Mouse (Mus musculus): ENCODE measurements around the gene Cdk5rap3. TPM values are rescaled to one million over a fixed set of nuclear protein-coding genes. Genes with fewer than 3 reads are reported as not detected.

The Cdk5rap3 gene
- 10 to 100 TPM; 53.4 to 59.6 TPM for total RNA-seq (2021)
- long read RNA-seq, transcript Cdk5rap3-201 (14 exons, 2,250 nt) = major isoform, 57 of 119 reads
- long read RNA-seq, partial matches to known transcripts = 33 of 119 reads
- long read RNA-seq, other reads (novel, unspliced or antisense) = 29 of 119 reads

DNA sequence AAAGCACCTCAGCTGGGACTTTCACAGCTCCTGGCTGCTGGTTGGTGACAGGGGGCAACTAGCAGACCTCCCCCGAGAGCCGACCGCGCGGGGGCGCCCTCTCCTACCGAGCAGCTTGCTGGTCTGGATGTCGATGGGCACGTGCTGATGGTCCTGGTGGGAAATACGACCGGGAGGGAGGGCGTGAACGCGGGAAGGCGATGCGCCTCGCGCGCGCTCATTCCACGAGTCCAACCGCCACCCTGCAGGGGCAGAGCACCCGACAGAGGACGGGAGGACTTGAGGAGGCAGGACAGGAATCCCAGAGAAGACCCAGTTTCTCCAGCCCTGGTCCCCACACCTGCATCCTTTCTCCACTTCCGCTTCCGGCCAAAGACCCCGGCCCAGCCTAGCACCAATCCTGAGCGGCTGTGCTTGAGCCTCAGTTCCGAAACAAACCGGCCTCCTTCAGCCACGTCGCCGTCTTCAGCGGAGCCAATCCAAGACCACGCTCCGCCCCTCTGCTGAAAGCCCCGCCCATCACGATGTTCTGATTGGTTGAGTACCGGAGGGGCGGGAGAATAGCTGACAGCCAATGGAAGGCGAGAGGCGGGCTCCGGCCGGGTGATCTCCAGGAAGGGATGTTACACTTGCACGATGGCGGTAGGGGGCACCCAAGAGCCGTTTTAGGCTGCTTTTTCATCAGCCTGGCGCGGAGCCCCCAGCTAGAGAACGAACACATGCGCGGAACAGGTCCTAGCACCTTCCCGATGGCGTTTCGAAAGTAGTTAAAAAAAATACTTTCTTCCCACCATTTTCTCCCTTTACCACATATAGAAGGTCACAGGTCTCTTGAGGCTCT is at the start of gene Cdk5rap3:
Gene Cdk5rap3 (minus strand): TSS at position 453 of the 841 bp plus-strand sequence.
- peak; percentile 99 to 100 for DNase-seq (ENCODE audit: low spot score in 2 of 2)

DNA sequence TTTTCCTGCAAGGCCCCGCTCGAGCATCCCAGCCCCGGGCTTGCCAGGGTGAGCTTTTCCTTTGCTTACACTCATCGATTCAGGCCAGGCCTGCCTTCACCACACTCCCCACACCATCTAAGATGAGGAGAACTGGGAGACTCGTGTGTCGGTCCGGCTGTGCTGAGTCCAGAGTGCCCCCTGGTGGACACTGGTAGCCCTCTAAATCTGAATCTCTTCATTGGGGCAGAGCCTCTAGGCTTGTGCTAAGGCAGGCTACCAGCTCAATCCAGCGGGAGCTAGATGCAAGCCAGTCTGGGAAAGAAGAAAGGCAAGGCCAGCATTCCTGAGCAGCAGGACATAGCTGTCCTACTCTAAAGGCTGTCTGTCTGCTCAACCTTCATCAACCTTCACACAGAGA is 47.3 kb upstream of the Cdk5rap3 start:
- peak; percentile 92 to 93 for DNase-seq (ENCODE audit: low spot score in 2 of 2)

DNA sequence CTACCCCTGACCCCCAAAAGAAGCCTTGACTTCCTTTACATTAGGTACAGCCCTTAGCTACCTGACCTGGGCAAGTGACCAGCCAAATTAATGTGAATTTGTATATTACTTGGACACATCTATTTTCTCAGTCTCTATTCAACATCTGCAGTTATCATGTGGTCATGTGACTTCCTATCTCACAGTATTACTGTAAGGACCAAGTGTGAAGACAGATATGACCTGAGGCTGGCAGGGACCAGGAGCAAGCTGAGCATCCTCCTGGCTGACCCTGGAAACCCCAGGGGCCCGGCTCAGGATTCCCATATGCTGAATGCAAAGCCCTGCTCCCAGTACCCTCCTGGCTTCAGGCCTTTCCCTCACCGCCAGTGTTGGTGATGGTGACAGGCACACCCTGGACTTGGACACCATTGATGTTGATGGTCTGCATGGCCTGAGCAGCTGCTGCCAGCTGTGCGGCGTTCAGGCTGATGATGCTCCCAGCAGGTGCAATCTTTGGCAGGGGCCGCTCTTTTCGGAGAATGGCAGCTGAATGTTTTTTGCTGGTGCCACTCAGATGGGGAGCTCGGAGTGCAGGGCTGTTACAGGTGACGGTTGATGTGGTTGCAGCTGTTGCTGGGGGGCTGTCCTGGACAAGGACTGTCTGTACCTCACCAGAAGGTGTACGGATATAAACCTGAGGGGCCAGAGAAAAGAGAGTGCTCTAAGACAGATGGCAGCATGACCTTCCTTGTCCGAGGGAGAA is 40.9 kb upstream of the Cdk5rap3 start:
- DNase-seq (ENCODE audit: low spot score in 2 of 2) = no peak

DNA sequence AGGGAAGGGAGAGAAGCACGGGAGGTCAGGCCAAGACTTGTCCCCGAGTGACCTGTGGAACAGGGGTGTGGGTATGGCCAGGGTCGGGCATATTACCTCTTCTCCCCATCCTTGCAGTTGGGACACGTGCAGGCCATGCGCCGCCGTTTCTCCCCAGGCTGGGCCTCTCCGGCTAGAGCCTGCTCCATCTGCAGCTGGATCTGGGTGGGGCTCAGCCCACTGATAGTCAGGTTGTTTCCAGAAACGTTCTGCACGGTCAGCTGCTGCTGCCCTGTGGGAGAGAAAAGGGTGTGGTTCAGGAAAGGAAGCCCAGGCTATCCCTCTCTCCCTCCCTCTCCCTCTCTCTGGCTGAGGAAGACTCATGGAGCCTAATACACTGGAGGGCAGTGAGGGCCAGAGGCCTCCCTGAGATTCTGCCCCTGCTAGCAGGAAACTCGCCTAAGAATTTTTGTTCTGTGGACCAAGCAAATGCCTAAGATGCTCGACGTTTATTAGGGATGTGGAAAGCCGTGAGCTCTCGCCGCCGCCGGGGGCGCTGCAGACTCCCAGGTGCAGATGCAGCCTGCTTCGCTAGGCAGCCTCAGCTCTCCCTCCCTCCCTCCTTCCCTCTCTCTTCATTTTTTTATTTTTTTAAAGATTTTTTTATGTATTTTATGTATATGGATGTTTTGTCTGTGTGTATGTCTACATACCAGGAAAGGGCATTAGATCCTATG is 39.9 kb upstream of the Cdk5rap3 start:
- DNase-seq (ENCODE audit: low spot score in 2 of 2) = peak in 1 of 2 experiments; percentile 49

DNA sequence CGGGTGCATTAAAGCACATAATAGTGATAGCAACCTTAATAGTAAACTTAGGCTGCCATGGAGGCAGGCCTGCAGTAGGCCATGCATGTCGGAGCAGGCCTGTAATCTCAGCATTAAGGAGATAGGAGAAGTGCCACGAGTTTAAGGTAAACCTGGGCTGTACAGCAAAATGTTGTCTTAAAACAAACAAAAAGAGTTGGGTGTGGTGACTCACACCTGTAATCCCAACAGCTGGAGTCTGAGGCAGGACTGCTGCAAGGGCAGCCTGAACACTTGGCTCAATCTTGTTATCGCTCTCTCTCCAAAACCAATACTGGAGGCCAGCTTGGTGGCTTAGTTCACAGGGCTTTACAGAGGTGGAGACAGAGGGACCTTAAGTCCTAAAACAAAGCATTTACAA is 38.8 kb upstream of the Cdk5rap3 start:
- no peak for DNase-seq (ENCODE audit: low spot score in 2 of 2)

DNA sequence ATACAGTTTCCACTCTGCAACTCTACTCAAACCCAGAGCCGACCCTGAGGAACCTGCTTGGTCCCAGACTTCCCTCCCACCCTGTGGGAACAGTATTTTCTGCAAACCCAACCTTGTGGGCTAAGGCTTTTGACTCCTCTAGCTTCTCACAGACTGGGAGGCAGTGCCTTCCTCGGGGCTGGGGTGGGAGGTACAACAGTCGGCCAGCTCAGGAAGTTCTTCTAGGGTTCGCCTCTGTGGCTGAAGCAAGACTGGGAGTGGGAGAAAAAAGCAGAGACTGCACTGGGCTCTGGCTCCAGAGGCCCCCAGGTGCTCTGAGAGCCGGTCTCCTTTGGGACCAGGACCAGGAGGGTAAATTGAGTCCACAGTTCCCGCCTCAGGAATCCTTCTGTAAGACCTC is 36.6 kb upstream of the Cdk5rap3 start:
- no peak for DNase-seq (ENCODE audit: low spot score in 2 of 2)

DNA sequence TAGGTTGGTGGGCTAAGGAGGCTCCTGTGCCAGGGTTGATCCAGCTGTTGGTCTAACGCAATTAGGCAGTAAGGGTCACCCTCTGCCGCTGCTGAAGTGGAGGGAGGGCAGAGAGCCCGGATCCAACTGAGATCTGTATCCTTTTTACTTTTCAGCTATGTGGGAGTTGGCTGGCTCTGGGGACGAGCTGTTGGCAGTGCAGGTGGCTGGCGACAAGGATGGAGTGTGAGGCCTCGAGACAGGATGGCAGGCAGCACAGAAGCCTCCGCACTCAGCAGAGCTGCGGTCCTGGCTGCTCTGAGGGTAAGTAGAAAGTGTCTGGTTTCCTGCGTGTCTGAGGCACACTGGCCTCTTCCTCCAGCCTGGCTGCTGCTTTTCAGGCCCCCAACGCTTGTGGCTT is 36.1 kb upstream of the Cdk5rap3 start:
- DNase-seq (ENCODE audit: low spot score in 2 of 2) = no peak

DNA sequence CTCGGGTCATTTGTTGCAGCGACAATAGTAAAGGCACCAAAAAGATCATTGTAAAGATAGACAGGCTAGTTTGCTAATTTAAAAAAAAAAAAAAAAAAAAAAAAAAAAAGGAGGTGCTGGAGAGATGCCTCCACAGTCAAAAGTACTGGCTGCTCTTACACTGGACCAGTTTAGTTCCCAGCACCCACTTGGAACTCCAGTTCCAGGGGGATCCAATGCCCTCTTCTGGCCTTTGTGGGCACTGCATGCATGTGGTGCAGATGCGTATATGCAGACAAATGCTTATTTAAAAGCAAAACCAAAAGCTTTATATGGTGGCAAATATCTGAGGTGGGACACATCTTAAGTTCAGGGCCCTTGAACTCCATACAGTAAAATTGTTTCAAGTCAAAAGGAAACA is 34.5 kb upstream of the Cdk5rap3 start:
- no peak for DNase-seq (ENCODE audit: low spot score in 2 of 2)

DNA sequence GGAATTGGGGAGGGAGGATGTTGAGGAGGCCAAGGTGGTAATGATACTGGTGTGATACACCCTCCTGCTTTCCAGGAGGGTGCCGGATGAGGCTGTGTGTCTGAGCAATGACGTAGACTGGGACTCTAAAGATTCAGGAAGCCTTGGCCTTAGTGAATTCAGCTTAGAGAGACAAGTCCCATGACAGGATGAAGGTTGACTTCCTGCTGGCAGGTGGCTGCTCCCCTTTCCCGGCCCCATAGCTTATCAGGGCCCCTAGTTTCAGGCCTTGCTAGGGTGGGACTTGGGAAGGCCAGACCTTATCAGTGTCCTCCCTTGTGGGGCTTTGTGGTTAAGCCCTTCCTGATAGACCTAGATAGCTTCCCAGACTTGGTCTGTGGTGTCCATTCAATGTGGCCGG is 31.6 kb upstream of the Cdk5rap3 start:
- DNase-seq (ENCODE audit: low spot score in 2 of 2) = no peak

DNA sequence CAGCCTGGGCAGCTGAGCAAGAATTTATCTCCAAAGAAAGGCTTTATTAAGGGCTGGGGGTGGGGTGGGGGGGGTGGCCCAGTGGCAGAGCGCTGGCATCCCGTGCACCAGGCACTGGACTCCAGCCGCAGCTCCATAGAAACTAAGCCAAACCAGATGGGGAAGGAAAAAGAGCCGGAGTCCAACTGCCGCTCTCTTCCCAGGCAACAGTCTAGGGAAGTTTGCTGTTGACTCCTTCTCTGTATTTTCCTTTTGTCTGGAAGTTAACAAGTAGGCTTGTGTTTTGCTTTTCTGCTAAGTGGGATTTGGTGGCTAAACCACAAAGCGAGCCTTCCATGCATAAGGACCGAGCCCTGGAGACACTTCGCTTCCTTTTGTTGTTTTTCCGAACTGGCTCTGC is 30.2 kb upstream of the Cdk5rap3 start:
- DNase-seq (ENCODE audit: low spot score in 2 of 2) = no peak

DNA sequence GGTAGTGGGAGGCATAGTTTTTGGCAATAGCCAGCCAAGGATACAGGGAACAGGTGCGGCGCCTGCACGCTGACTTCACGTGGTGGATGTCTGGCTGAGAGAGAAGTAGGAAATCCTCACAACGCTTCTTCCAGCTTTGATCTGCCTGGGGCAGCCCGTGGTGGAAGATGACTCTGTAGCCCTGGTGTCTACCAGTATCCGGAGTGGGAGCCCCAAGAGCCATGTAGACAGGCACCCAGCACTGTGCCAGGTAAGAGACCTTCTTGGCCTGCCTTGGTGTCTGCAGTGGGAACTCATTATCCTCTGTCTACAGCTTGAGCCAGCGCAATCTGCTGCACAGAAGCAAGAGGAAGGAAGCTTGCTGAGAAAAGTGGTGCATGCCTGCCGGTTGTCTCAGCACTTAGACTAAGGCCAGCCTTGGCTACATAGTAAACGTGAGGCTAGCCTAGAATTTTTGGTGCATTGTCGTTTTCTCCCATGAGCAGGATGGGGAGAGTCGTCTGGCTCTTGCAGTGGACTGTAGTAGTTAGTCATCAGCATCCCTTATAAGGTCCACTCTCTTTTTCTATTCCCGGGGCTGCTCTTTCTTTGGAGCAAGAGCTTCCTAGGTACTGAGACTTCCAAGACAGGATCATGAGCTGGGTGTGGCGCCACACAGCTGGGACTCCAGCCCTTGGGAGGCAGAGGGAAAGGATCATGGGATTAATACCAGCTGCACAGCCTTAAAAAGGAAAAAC is 28.7 kb upstream of the Cdk5rap3 start:
- DNase-seq (ENCODE audit: low spot score in 2 of 2) = no peak

DNA sequence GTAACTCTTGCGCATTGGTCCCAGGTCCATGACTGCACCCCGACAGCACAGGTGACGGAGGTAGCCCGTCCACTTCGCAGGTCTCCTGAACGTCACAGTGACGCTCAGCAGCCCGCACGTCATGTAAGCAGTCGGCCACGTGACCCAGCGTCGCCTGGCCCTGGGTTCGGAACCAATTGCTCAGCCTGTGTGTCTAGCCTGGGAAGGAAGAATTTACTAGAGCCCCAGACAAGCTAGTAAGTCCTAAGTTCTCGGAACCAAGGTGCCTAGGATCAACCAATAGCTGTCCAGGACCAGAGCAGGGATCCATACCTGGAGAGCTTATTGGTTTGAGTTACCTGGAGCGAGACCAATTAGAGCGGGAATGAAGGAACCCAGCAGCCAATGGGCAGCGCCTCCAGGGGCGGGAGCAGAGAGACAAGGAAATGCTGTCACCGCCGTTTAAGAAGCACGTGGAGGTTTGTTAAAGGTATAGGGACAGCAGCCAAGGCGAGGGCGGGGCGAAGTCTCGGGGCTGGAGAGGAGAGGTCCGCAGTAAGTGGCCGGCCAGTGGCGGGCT is 27.5 kb upstream of the Cdk5rap3 start, which contains the start of gene Pnpo:
Gene Pnpo (minus strand): TSS at position 241 of the 559 bp plus-strand sequence.
- DNase-seq (ENCODE audit: low spot score in 2 of 2) = peak; percentile 83 to 90

DNA sequence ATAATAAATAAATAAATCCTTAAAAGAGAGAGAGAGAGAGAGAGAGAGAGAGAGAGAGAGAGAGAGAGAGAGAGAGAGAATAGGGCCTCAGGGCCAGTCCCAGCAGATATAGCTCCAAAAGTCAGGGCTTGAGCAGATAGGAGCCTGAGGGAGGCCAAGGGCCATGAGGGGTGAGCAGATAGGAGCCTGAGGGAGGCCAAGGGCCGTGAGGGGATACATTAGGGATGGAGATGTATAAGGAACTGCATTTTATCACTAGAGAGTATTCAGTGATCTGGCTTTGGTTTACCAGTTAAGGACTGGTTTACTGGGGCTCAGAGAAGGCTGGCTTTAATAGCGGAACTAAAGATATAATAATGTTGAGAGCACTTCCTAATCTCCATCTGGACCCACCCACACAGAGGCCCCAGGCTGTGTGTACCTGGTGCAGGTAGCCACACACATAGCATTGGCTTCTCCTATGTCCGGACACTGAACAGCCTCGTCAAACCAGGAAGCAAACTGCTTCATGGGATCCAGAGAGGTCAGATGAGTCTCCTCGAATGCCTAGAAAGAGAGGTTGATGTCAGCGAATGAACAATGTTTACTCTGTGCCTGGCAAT is 25.8 kb upstream of the Cdk5rap3 start:
- DNase-seq (ENCODE audit: low spot score in 2 of 2) = no peak

DNA sequence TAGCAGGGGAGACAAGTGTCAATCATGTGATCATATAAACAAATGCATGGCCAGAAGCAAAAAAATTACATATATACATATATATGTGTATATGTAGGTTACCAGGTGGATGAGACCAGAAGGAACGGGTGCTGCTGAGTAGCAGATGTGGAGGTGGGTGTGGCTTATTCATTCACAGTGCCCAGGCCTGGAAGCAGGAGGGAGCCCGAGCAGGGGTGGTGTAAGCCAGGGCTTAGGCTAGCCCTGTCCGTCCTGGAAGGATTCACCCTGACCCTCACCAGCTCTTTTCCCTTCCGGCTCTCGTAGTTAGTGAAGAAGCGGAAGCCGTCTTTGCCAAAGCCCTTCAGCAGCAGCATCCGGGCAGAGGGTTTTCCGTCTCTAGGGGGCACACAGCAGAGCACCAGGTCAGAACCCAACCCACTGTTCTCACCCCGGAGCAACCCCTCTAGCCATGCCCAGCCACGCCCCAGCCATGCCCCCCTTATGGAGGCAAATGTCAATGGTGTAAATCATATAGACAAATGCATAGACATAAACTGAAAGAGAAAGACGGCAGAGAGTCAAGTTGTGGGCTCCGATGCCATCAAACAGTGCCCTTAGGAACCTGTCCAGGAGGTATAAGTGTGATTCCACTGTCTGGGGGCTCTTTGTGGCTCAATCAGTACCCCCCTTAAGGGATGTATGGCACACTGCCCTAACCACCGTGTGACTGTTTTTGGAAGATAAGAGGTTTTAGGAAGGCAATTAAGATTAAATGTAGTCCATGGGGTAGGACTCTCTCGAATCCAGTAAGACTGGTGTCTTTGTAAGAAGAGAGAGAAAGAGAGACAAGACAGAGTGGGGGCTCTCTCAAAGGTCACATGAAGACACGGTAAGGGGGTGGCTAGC is 24.5 kb upstream of the Cdk5rap3 start:
- no peak for DNase-seq (ENCODE audit: low spot score in 2 of 2)

DNA sequence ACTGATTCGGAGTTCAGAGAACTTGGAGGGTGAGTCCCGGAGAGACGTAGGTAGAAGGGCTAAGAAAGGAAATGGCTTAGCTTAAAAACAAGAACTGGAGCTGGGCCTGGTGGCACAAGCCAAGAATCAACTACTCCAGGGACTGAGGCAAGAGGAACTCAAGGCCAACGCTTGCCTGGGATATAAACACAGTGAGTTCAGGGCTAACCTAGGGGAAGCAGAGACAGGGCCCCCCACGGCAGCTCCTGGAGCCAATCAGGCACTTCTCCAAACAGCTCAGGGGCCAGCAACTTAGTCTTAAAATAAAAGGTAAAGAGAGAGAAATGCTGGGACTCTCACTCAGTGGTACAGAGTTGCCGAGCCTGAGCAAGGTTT is 22.1 kb upstream of the Cdk5rap3 start:
- DNase-seq (ENCODE audit: low spot score in 2 of 2) = no peak

DNA sequence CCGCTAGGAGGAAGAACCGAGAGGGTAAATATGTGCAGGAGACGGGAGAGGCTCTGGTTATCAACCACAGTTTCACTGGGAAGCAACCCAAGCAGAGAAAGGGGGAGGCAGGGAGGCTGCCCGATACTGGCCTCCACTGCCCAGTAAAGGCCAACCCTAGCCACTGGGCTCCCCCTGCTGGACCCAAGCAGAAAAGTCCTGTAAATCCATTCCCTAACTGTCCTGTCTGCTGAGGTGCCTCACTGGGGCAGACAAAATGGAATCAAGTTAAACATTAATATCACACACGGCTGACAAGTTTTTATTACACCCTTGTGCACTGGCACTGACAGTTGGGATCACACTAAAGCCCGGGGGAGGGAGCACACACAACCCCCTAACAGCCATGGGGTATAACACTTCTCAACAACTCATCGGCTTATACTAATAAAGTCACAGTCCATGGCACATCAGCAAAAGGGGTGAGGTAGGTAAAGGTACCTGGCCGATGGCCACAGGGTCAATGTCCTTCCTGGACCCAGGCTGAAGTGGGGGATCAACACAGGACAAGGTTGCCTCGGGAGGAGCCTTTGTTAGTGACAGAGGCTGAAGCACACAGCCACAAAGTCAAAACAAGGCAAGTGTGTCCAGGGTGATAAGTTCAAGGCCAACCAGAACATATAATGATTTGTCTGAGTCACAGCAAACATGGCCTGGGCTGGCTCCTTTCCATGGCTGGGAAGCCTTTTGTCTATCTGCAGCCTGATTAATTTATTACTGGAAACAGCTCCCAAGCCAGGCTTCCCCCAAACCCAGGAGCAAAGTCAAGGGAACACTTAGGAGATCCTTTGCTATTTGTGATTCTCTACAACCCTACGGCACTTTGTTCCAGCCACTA is 21.5 kb upstream of the Cdk5rap3 start:
- peak in 1 of 2 experiments; percentile 38 for DNase-seq (ENCODE audit: low spot score in 2 of 2)

DNA sequence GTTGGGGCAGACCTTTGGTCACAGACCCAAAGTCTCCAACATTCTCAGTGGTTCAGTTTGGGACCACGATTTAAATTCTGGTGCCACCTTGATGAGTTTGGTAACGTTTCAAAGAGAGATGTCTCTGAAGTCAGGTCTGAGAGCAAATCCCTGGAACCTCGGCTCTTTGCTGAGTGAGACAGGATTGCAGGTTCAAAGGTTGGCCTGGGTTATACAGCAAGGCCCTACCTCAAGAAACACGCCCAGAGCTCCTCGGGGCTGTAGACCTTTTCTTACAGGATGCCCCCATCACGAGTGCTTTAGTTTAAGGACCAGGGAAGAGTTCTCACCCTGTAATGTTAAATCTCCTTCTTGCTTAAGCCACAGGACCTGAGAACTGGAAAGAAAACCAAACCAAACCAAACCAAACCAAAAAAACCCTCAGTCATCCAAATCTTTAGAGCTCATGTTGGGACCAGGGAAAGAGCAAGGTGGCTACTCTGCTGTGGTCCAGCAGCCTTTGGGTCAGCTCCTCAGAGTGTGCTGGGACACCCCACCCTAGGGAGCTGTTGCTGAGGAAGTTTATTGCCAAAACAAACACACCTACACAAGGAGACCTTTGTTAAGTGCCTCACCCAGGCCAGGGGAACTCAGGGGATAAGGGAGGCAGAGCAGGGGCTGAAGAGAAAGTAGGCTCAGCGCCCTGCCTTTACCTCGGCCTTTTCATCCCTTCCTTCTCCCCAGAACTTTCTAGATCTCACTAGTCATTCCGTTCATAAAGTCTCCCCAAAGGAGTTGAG is 19.8 kb upstream of the Cdk5rap3 start:
- no peak for DNase-seq (ENCODE audit: low spot score in 2 of 2)

All from layer of hippocampus, postnatal 10 days (tissue).